Mouse (Mus musculus) liver, embryonic 12.5 days (tissue): ENCODE results near the gene Anp32b. TPM values are rescaled to one million over a fixed set of nuclear protein-coding genes. Genes with fewer than 3 reads are reported as not detected.

Experiments used
- ATAC-seq: fragments of 200-750 bp; cut with Nextera tagmentation; 2 replicates; pipeline ENCODE4 v1.8.0; 2017; ENCODE audit warnings: moderate number of reproducible peaks, mild to moderate bottlenecking, moderate library complexity
- H3K27ac ChIP-seq: fragments of 300-500 bp; sonication (generic); 2 replicates; pipeline ENCODE4 v1.5.1; 2016; ENCODE audit warnings: mild to moderate bottlenecking
- H3K27me3 ChIP-seq: fragments of 300-500 bp; sonication (generic); replicated peaks from 2 replicates; pipeline ENCODE4 v1.6.1; 2016; ENCODE audit warnings: mild to moderate bottlenecking, moderate library complexity
- H3K36me3 ChIP-seq: fragments of 300-500 bp; sonication (generic); 2 replicates; pipeline ENCODE4 v1.6.1; 2016; ENCODE audit warnings: mild to moderate bottlenecking, moderate library complexity
- H3K4me1 ChIP-seq: fragments of 300-500 bp; sonication (generic); 2 replicates; pipeline ENCODE4 v1.6.1; 2016
- H3K4me2 ChIP-seq: fragments of 300-500 bp; sonication (generic); 2 replicates; pipeline ENCODE4 v1.6.1; 2016; ENCODE audit warnings: mild to moderate bottlenecking, moderate library complexity
- H3K4me3 ChIP-seq: fragments of 300-500 bp; sonication (generic); 2 replicates; pipeline ENCODE4 v1.5.1; 2016; ENCODE audit warnings: mild to moderate bottlenecking, moderate library complexity
- H3K9ac ChIP-seq: fragments of 300-500 bp; sonication (generic); 2 replicates; pipeline ENCODE4 v1.6.1; 2016; ENCODE audit warnings: mild to moderate bottlenecking, moderate library complexity
- H3K9me3 ChIP-seq: fragments of 300-500 bp; sonication (generic); replicated peaks from 2 replicates; pipeline ENCODE4 v1.6.1; 2016; ENCODE audit warnings: mild to moderate bottlenecking, moderate library complexity
- WGBS: fragments of 180-500 bp; shearing (Covaris S2); methylation state at CpG from one replicate; pipeline ENCODE4 v1.1.7; 2016; ENCODE audit not compliant: insufficient replicate concordance; 5-methylcytosine and 5-hydroxymethylcytosine counted together
- polyA plus RNA-seq: library from polyadenylated mRNA; unstranded; fragments of >200 nt; fragmentation: Nextera tagmentation; extraction: Ambion mirVana; gene quantifications from 2 replicates; pipeline ENCODE4 v1.2.1, GENCODE M21; 2016

Gene Anp32b
- polyA plus RNA-seq, result 669 and 722 TPM in 2 replicates

GRCm38 (mm10) chr4:46450519-46451131, at the start of gene Anp32b:
Gene Anp32b (plus strand): TSS chr4:46450902.
- no peaks in the 10 kb centered on the region for H3K9me3 ChIP-seq
- ATAC-seq, result peak; percentile 91
- H3K27me3 ChIP-seq, result no peaks in the 10 kb centered on the region
- H3K9ac ChIP-seq, result peak within 1 kb of the TSS; percentile 100
- H3K4me3 ChIP-seq, result peak within 1 kb of the TSS; percentile 95
- peaks cover 76% of the 10 kb centered on the region for H3K4me1 ChIP-seq
- WGBS, result under 1% methylated on average over 65 of the region's 66 CpGs
- peaks cover 24% of the 10 kb centered on the region for H3K36me3 ChIP-seq
- H3K4me2 ChIP-seq, result peak within 1 kb of the TSS; percentile 89
- H3K27ac ChIP-seq, result peak within 1 kb of the TSS; percentile 99

GRCm38 (mm10) chr4:46404042-46404795, 46.5 kb upstream of the Anp32b start:
- no peaks in the 10 kb centered on the region for H3K9me3 ChIP-seq
- peaks cover 67% of the 10 kb centered on the region for H3K4me1 ChIP-seq
- H3K9ac ChIP-seq, result peak overlapping the region; percentile 88
- peak; percentile 84 for ATAC-seq
- H3K4me3 ChIP-seq, result peak overlapping the region; percentile 70
- H3K4me2 ChIP-seq, result peak overlapping the region; percentile 87
- H3K27me3 ChIP-seq, result no peaks in the 10 kb centered on the region
- peak overlapping the region; percentile 99 for H3K27ac ChIP-seq
- H3K36me3 ChIP-seq, result peaks cover 35% of the 10 kb centered on the region
- WGBS, result 14% methylated on average over 6 of the region's 6 CpGs

DNA sequence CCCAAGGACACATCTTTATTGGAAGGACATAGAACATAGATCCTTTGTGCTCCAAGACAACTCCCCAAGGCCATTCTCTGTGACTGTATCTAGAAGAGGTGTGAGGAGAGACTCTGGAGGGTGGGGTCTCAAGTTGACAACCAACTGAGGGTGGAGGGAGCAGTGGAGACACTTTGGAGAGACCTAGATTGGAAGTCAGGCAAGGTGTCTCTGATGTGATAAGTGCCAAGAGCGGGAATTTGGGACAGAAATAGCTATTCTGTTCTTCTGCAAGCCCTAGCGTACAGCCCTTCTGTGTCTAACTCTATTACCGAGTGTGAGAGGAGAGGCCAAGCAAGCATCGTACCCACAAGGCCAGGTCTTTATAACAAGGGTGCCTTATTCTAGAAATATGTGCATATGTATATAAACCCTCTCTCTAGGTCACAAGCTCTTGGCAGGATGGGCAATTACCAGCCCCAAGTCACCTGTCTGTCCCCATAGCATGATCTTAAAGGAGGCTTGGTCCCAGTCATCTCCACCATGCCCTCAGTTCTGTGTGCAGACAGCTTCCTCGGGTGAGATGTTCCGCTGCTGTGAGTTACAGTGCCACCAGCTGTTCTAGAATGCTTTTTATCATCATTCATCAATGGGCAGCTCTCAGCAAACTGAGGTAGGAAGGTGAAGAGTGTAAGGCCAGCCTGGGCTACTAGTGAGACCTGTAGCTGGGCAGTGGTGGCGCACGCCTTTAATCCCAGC, 43.6 kb upstream of the Anp32b start:
- WGBS, result 37% methylated on average over 8 of the region's 8 CpGs
- Histone ChIP-seq H3K36me3 (peaks cover 6% of the 10 kb centered on the region), H3K27me3 (no peaks in the 10 kb centered on the region), H3K4me3 (peak overlapping the region; percentile 12; the same call in 1 of the 2 replicates), H3K9me3 (no peaks in the 10 kb centered on the region), H3K9ac (peak overlapping the region; percentile 78), H3K27ac (peak overlapping the region; percentile 99), H3K4me2 (peak overlapping the region; percentile 54), H3K4me1 (peaks cover 81% of the 10 kb centered on the region)
- ATAC-seq, result peak; percentile 84

DNA sequence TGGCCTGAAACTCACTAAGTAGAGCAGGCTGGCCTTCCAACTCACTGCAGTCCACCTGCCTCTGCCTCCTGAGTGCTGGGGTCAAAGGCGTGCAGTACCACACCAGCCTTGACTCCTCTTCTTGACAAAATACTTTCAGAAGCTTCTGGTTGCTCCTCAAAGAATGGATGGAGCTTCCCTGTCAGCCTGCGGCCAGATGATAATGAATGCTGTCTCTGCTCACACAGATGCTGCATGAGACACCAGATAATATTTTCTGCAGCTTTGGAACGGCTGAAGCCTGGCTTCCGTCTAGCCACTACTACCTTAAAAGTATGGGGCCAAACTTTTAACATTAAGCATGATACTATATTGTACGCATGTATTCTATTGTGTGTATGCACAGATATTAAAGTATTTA, 40.0 kb upstream of the Anp32b start:
- Histone ChIP-seq H3K4me2 (peak overlapping the region; percentile 68), H3K9ac (peak overlapping the region; percentile 78), H3K4me3 (peak overlapping the region; percentile 23), H3K27me3 (no peaks in the 10 kb centered on the region), H3K9me3 (no peaks in the 10 kb centered on the region), H3K36me3 (no peaks in the 10 kb centered on the region), H3K4me1 (peaks cover 96% of the 10 kb centered on the region), H3K27ac (peak overlapping the region; percentile 99)
- peak; percentile 73 for ATAC-seq
- 18% methylated on average over 5 of the region's 5 CpGs for WGBS

GRCm38 (mm10) chr4:46411489-46411888, 39.2 kb upstream of the Anp32b start:
- Histone ChIP-seq H3K4me1 (peaks cover 88% of the 10 kb centered on the region), H3K4me3 (no peak overlapping the region), H3K27ac (peak overlapping the region; percentile 99), H3K9me3 (no peaks in the 10 kb centered on the region), H3K36me3 (no peaks in the 10 kb centered on the region), H3K9ac (peak overlapping the region; percentile 74), H3K4me2 (peak overlapping the region; percentile 68), H3K27me3 (no peaks in the 10 kb centered on the region)
- 28% methylated on average over 6 of the region's 6 CpGs for WGBS
- ATAC-seq, result no peak

DNA sequence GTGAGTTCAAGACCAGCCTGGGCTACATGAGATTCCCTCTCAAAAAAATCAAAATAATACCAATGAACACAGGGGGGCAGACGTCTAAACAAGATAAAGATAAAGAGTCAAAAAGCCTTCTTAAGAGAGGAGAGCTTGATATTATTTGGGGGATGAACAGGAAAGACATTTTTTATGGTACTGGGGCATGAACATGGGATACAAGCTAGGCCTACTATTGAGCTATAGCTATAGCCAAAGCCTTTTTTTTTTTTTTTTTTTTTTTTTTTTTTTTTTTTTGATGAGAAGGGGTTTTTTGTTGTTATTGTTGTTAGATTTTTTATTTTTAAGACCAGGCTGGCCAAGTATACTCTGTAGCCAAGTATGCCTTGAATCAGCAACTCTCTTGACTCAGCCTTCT, 38.6 kb upstream of the Anp32b start:
- WGBS, result 6% methylated on average over 1 of the region's 1 CpGs
- Histone ChIP-seq H3K4me3 (no peak overlapping the region), H3K4me2 (peak overlapping the region; percentile 68; the same call in 1 of the 2 replicates), H3K27ac (peak overlapping the region; percentile 99), H3K36me3 (no peaks in the 10 kb centered on the region), H3K9ac (peak overlapping the region; percentile 74), H3K9me3 (no peaks in the 10 kb centered on the region), H3K27me3 (no peaks in the 10 kb centered on the region), H3K4me1 (peaks cover 87% of the 10 kb centered on the region)
- ATAC-seq, result no peak

DNA sequence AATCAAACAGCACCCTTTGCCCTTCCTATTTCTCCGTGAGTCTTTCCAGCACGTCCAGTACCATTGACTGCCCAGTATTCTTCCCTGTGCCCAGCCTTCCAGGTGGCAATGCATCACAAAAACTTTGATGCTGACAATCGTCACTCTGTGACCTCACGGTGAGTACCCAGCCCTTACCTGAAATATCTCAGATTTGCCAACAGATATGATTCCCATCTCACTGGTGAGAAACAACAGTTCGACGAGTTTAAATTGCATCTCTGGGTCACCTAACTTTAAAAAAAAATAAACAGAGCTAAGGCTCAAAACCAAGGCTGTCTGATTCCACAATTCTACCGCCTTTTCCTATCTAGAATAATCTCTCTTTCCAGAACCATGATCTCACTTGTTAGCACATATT, 37.3 kb upstream of the Anp32b start, which contains the start of gene Hemgn:
Hemgn (minus strand) TSS at position 101 of the 400 bp plus-strand sequence.
- ATAC-seq, result no peak
- Histone ChIP-seq H3K27me3 (no peaks in the 10 kb centered on the region), H3K4me1 (peaks cover 87% of the 10 kb centered on the region), H3K9ac (peak within 1 kb of the TSS; percentile 60), H3K4me3 (peak within 1 kb of the TSS; percentile 8; the same call in 1 of the 2 replicates), H3K36me3 (no peaks in the 10 kb centered on the region), H3K27ac (peak within 1 kb of the TSS; percentile 99), H3K4me2 (peak within 1 kb of the TSS; percentile 43), H3K9me3 (no peaks in the 10 kb centered on the region)
- WGBS, result 78% methylated on average over 7 of the region's 7 CpGs

DNA sequence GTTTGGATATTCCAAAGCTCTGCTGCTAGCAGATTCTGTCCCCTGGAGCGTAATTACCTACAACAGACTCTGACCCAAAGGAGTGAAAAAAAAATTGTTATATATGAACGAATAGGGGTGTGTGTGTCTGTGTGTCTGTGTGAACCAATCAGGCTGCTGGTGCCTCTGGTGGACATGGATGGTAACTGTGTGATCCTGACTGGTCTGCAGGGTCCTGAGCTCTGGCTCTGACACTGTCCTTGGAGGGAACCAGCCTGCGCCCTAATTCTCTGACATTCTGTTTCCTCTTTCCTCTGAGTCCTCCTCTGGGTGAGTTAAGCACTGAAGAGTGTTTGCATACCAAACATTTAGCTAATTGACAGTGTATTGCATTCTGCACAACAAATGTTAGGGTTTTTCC, 33.2 kb upstream of the Anp32b start:
- H3K9me3 ChIP-seq, result no peaks in the 10 kb centered on the region
- peaks cover 63% of the 10 kb centered on the region for H3K4me1 ChIP-seq
- WGBS, result 47% methylated on average over 3 of the region's 3 CpGs
- no peak overlapping the region for H3K4me2 ChIP-seq
- peak overlapping the region; percentile 5; the same call in 1 of the 2 replicates for H3K9ac ChIP-seq
- peak; percentile 83 for ATAC-seq
- no peak overlapping the region for H3K4me3 ChIP-seq
- no peaks in the 10 kb centered on the region for H3K36me3 ChIP-seq
- peak overlapping the region; percentile 38 for H3K27ac ChIP-seq
- no peaks in the 10 kb centered on the region for H3K27me3 ChIP-seq

DNA sequence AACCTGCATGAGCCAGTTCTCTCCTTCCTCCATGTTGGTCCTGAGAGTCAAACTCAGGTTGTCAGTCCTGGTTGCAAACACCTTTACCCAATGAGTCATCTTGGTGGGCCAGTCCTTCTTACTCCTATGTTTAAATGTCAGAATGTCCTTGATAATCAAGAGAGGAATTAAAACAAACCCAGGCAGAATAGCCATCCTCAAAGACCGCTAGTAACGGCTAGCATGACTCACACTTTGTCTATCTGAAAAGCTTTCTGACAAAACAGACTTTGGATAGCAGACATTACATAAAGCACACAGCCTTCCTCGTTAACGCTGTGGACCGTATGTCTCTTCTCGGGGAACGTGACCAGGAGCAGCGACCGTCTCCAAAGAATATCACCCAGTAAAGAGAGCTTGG, 31.9 kb upstream of the Anp32b start:
- no peaks in the 10 kb centered on the region for H3K36me3 ChIP-seq
- ATAC-seq, result no peak

DNA sequence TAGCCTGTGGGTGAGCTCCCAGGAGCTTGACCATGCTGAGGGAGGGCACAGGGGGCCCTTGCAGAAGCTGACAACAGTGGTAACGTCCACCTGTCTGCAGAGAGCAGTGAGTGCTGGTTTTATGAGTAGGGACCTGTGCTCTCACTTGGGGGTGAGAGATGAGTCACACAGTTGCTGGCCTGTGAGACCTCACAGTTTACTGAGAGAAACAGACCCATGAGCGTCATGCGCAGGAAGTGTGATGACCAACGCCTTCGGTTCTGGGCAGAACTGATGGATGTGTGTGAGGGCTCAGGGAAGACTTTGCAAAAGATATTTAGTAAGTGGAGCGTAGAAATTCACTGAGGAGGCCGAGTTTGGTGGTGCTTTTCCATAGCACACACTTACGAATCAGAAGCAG, 28.1 kb upstream of the Anp32b start:
- H3K9ac ChIP-seq, result 0 out of 2 replicates have a peak overlapping the region, but pooled peaks have one; percentile 22
- no peak for ATAC-seq
- H3K27me3 ChIP-seq, result no peaks in the 10 kb centered on the region; the same call in 1 of the 2 replicates
- peak overlapping the region; percentile 46 for H3K27ac ChIP-seq
- no peak overlapping the region for H3K4me2 ChIP-seq
- H3K4me1 ChIP-seq, result peaks cover 40% of the 10 kb centered on the region
- no peak overlapping the region for H3K4me3 ChIP-seq
- WGBS, result 70% methylated on average over 8 of the region's 8 CpGs
- no peaks in the 10 kb centered on the region for H3K36me3 ChIP-seq
- H3K9me3 ChIP-seq, result no peaks in the 10 kb centered on the region

More for the DNA sequence above, 31.9 kb upstream of the Anp32b start:
- Histone ChIP-seq H3K4me2 (no peak overlapping the region), H3K4me3 (no peak overlapping the region), H3K27me3 (no peaks in the 10 kb centered on the region), H3K27ac (0 out of 2 replicates have a peak overlapping the region, but pooled peaks have one; percentile 38), H3K4me1 (peaks cover 58% of the 10 kb centered on the region), H3K9me3 (no peaks in the 10 kb centered on the region), H3K9ac (no peak overlapping the region)
- WGBS, result 86% methylated on average over 9 of the region's 9 CpGs

GRCm38 (mm10) chr4:46428903-46429499, 21.7 kb upstream of the Anp32b start:
- H3K27me3 ChIP-seq, result no peaks in the 10 kb centered on the region; the same call in 1 of the 2 replicates
- peak overlapping the region; percentile 96 for H3K27ac ChIP-seq
- H3K4me1 ChIP-seq, result peaks cover 41% of the 10 kb centered on the region
- H3K36me3 ChIP-seq, result no peaks in the 10 kb centered on the region
- peak overlapping the region; percentile 2; the same call in 1 of the 2 replicates for H3K9ac ChIP-seq
- no peak for ATAC-seq
- no peak overlapping the region for H3K4me3 ChIP-seq
- no peaks in the 10 kb centered on the region for H3K9me3 ChIP-seq
- H3K4me2 ChIP-seq, result no peak overlapping the region
- 69% methylated on average over 10 of the region's 10 CpGs for WGBS
